Mouse (Mus musculus) lung, embryonic 16.5 days (tissue): ENCODE measurements around the gene Fam213b. TPM values are rescaled to one million over a fixed set of nuclear protein-coding genes. Genes with fewer than 3 reads are reported as not detected.
A peak's percentile ranks its signal among the peaks of the same experiment; 100 is the strongest.

Source experiments
- ATAC-seq: fragments of 200-750 bp; cut with Nextera tagmentation; 2 replicates; pipeline ENCODE4 v1.8.0; 2017; ENCODE audit warnings: low read depth, mild to moderate bottlenecking, moderate library complexity
- H3K27ac ChIP-seq: fragments of 300-500 bp; sonication (generic); 2 replicates; pipeline ENCODE4 v1.5.1; 2014; ENCODE audit warnings: mild to moderate bottlenecking, control low read depth, low read length
- H3K27me3 ChIP-seq: fragments of 300-500 bp; sonication (generic); 2 replicates; pipeline ENCODE4 v1.6.1; 2014; ENCODE audit warnings: low read depth, low read length, mixed read lengths; ENCODE audit not compliant: control insufficient read depth, insufficient read depth
- H3K36me3 ChIP-seq: fragments of 300-500 bp; sonication (generic); 2 replicates; pipeline ENCODE4 v1.6.1; 2014; ENCODE audit warnings: low read length; ENCODE audit not compliant: control insufficient read depth, insufficient read depth
- H3K4me1 ChIP-seq: fragments of 300-500 bp; sonication (generic); replicated peaks from 2 replicates; pipeline ENCODE4 v1.6.1; 2014; ENCODE audit warnings: low read length, mixed read lengths; ENCODE audit not compliant: control insufficient read depth, insufficient read depth
- H3K4me2 ChIP-seq: fragments of 300-500 bp; sonication (generic); 2 replicates; pipeline ENCODE4 v1.6.1; 2014; ENCODE audit warnings: low read depth, low read length, control low read depth
- H3K4me3 ChIP-seq: fragments of 300-500 bp; sonication (generic); 2 replicates; pipeline ENCODE4 v1.5.1; 2014; ENCODE audit warnings: mild to moderate bottlenecking, low read length, control low read depth
- H3K9ac ChIP-seq: fragments of 300-500 bp; sonication (generic); 2 replicates; pipeline ENCODE4 v1.6.1; 2014; ENCODE audit warnings: low read length, control low read depth
- H3K9me3 ChIP-seq: fragments of 300-500 bp; sonication (generic); 2 replicates; pipeline ENCODE4 v1.6.1; 2016; ENCODE audit warnings: low read length; ENCODE audit not compliant: control insufficient read depth
- WGBS: fragments of 180-500 bp; shearing (Covaris S2); extraction: QIAGEN DNeasy Blood & Tissue Kit; methylation state at CpG from one replicate; pipeline ENCODE4 v1.1.7; 2014; 5-methylcytosine and 5-hydroxymethylcytosine counted together
- polyA plus RNA-seq: library from polyadenylated mRNA; unstranded; fragments of >200 nt; fragmentation: Nextera tagmentation; extraction: Ambion mirVana; gene quantifications from 2 replicates; pipeline ENCODE4 v1.2.1, GENCODE M21; 2015

Gene Fam213b
- polyA plus RNA-seq, 1 experiment from 2014 or later: 31.4 TPM

DNA sequence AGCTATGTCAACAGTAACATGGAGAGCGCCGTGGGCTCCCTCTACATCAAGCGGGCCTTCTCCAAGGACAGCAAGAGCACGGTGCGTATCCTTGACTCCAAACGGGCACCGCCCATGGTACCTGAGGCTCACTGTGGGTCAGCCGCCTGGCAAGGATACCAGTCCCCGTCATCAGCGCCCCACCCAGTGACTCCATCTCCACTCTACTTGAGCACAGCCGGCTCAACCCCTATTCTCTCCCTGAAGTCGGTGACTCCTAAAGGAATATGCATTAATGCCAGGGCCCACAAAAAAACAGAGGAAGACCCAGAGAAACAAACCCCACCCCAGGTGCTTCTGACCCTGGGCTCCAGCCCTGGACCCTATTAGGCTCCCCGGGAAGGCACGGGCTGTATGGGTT lies 8.0 kb downstream of the Fam213b start:
- no peaks in the 10 kb centered on the region for H3K36me3 ChIP-seq

DNA sequence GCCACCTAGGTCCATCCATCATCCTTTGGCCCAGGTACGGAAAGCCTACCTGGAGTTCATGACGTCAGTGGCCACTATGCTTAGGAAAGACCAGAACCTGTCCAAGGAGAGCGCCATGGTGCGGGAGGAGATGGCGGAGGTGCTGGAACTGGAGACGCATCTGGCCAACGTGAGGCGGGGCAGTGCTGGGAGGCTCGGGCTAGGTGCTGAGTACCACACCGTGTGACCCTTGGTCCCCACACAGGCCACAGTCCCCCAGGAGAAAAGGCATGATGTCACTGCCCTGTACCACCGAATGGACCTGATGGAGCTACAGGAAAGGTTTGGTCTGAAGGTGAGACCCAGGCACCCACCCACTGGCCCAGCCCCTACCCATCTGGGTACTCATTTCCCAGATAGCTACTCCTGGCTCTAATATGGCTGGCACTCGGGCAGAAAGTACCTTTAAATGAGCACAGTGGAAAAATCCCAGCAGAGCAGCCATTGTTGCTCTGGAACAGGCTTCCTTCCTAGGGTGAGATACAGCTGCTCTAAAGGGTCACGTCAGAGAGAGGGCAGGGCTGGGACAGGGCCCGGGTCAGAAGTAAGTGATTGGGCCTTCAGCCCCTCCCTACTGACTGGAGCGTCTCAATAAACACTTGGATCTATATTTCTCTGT lies 11.2 kb downstream of the Fam213b start:
- Histone ChIP-seq H3K27ac (no peak overlapping the region), H3K4me1 (no peaks in the 10 kb centered on the region), H3K9ac (no peak overlapping the region), H3K27me3 (no peaks in the 10 kb centered on the region), H3K4me2 (no peak overlapping the region), H3K4me3 (no peak overlapping the region), H3K36me3 (no peaks in the 10 kb centered on the region), H3K9me3 (no peaks in the 10 kb centered on the region)
- no peak for ATAC-seq
- 73% methylated on average over 15 of the region's 15 CpGs for WGBS

More for the DNA sequence above, 8.0 kb downstream of the Fam213b start:
- Histone ChIP-seq H3K4me2 (no peak overlapping the region), H3K9me3 (no peaks in the 10 kb centered on the region), H3K9ac (no peak overlapping the region), H3K27ac (no peak overlapping the region), H3K4me1 (no peaks in the 10 kb centered on the region), H3K4me3 (no peak overlapping the region), H3K27me3 (no peaks in the 10 kb centered on the region)
- ATAC-seq: 0 out of 2 replicates have a peak, but pooled peaks have one; percentile 32
- WGBS: 63% methylated on average over 14 of the region's 14 CpGs

DNA sequence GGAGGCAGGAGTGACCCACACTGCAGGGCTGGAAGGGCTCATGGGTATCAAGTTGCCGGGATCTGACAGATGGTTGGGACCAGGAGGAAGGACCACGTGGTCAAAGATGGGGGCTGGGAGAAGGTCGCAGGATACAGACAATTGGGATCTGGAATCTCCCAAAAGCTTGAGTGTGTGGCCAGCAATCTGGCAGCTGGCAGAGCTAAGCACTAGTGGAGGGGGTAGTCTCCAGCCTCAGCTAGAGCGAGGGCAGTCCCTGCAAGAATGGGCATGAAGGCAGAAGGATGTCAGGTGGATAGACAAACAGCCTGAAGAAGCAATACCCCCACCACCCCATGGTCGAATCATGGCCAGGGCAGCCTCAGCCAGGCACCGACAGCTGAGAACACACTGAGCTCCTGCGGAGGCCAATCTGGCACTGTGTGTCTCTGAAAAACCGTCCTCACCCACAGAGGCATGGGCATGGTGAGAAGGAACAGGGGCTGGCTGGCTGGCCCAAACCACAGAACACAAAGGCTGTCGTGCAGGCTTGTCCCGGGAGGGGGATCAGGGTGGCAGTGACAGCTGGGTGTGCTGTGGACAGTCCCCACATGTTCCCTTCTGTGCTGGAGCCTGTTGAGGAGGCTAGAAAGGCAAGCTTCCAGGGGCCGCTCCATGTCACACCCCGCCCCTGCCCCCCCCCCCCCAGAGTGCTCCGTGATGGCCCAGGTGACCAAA lies 11.9 kb downstream of the Fam213b start:
- Histone ChIP-seq H3K27ac (no peak overlapping the region), H3K4me2 (no peak overlapping the region), H3K9me3 (no peaks in the 10 kb centered on the region), H3K4me1 (no peaks in the 10 kb centered on the region), H3K36me3 (no peaks in the 10 kb centered on the region), H3K27me3 (no peaks in the 10 kb centered on the region), H3K9ac (no peak overlapping the region), H3K4me3 (no peak overlapping the region)
- WGBS: 59% methylated on average over 13 of the region's 13 CpGs
- ATAC-seq: no peak

DNA sequence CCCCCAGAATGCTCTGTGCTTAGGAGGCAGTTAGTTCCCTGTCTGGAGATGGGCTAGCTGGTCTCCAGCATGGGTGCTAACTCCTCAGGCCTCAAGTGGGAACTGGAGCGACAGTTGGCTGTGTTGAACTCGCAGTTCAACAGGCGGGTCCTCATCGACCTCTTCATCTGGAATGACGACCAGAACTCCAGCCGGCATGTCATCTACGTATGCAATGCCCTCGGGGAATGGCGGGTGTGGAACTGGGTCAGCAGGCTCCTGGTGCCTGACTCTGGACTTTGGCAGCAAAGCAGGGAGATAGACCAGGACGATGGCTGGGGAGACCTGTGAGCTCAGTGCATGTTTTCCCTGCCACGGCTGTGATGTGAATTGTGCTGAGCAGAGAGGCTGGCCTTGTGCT lies 13.5 kb downstream of the Fam213b start:
- ATAC-seq: no peak
- Histone ChIP-seq H3K9me3 (no peaks in the 10 kb centered on the region), H3K9ac (no peak overlapping the region), H3K36me3 (no peaks in the 10 kb centered on the region), H3K4me1 (no peaks in the 10 kb centered on the region), H3K4me2 (no peak overlapping the region), H3K27ac (no peak overlapping the region), H3K27me3 (no peaks in the 10 kb centered on the region), H3K4me3 (no peak overlapping the region)
- 76% methylated on average over 11 of the region's 11 CpGs for WGBS

DNA sequence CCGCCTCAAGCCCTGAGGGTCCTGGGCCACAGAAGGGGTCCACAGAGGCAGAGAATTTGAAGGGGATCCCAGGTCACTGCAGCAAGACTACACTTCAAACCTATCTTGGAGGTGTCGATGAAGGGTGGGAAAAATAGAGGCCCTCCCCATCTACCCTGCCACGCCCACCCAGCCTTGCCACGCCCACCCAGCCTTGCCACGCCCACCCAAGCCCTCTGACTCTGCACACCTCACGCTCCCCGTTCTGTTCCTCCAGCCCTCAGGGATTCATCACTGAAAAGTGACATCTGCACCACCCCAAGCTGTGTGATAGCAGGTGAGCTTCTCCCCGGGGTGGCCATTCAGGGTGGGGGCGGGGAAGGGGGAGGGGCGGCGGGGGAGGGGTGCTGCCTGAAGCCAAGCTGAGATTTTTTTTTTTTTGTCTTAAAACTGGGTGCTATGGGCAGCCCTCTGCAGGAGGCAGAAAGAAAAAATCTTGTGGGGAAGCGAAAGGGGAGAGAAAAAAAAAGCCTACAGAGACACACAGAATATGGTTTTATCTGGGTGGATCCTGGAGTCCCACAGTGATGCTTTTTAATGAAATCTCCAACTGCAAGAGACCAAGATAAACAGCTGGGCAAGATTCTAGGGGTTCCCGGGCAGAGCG lies 16.8 kb downstream of the Fam213b start:
- H3K27ac ChIP-seq: no peak overlapping the region
- no peak overlapping the region for H3K9ac ChIP-seq
- ATAC-seq: no peak
- 24% methylated on average over 14 of the region's 14 CpGs for WGBS
- H3K9me3 ChIP-seq: no peaks in the 10 kb centered on the region
- H3K4me2 ChIP-seq: no peak overlapping the region
- no peaks in the 10 kb centered on the region for H3K27me3 ChIP-seq
- H3K4me1 ChIP-seq: no peaks in the 10 kb centered on the region
- H3K36me3 ChIP-seq: no peaks in the 10 kb centered on the region
- no peak overlapping the region for H3K4me3 ChIP-seq

DNA sequence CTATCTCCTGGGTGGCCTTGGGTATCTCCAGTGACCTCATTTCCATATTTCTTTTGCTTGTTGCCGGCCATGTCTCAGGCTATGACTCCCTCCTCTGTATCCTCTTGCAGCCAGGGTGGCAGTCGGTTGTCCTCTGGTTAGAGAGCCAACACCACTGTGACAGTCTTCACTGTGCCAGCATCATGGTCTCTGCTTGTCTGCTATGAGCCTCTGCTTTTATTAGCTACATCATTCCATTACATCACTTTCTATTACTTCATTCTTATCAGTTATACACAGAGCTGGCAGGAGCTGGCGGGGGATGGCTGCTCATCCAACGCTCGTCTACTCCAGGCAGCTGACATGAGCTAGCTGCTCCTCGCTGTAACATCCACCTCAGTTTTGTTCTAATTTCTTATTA lies 18.2 kb downstream of the Fam213b start:
- H3K4me2 ChIP-seq: no peak overlapping the region
- no peak overlapping the region for H3K9ac ChIP-seq
- no peak overlapping the region for H3K4me3 ChIP-seq
- no peaks in the 10 kb centered on the region for H3K27me3 ChIP-seq
- H3K27ac ChIP-seq: no peak overlapping the region
- H3K36me3 ChIP-seq: no peaks in the 10 kb centered on the region
- WGBS: 51% methylated on average over 6 of the region's 6 CpGs
- no peak for ATAC-seq
- no peaks in the 10 kb centered on the region for H3K4me1 ChIP-seq
- H3K9me3 ChIP-seq: no peaks in the 10 kb centered on the region

DNA sequence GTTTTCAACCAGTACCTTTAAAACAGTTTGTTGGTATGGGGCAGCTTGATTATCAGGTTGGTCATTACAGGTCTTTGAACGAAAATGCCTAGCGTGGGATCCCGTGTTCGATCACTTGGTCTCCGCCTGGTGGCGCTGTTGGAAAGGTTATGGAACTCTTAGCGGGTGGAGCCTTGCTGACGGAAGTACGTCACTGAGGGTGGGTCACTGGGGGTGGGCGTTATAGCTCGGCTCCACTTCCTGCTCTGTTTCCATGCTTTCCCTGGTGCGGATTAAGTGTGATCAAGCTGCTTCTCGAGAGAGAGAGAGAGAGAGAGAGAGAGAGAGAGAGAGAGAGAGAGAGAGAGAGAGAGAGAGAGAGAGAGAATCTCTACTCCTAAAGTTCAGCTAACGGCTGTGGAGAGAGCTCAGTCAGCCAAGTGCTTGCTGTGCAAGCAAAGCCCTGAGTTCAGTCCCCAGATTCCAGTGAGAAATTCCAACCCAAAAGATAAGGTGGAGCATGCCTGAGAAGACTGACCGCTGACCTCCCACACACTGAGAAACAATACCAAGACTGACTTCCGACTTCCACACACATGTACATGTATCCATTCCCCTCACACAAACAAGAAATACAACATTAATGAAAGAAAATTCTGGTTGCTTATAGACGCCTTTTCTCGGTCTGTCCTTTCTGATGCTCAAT lies 20.9 kb downstream of the Fam213b start:
- WGBS: 6% methylated on average over 18 of the region's 18 CpGs
- Histone ChIP-seq H3K27ac (peak overlapping the region; percentile 75), H3K9ac (peak overlapping the region; percentile 61), H3K4me1 (no peaks in the 10 kb centered on the region), H3K9me3 (no peaks in the 10 kb centered on the region), H3K27me3 (no peaks in the 10 kb centered on the region), H3K4me3 (peak overlapping the region; percentile 38), H3K4me2 (peak overlapping the region; percentile 56), H3K36me3 (no peaks in the 10 kb centered on the region)
- peak; percentile 98 for ATAC-seq

DNA sequence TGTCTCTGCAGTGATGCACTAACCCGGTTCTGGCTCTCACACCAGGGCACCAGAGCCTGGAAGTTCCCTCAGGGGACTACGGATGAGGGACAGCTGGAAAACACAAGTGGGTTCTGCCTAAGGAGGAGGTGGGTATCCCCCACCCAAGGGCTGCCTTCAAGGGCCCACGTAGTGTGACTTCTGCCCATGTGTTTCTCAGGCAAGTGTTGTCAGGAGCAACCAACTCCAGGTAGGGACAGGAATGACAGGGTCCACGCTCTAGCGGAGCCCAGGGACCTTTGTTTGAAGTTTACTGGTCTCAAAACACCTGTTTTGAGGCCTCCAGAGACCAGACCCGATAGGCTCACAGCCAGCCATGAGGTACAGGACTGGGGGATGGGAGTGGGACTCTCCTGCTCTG lies 25.7 kb downstream of the Fam213b start:
- Histone ChIP-seq H3K27me3 (no peaks in the 10 kb centered on the region; the same call in 1 of the 2 replicates), H3K4me3 (no peak overlapping the region), H3K4me1 (no peaks in the 10 kb centered on the region), H3K36me3 (no peaks in the 10 kb centered on the region), H3K9ac (no peak overlapping the region), H3K4me2 (no peak overlapping the region), H3K9me3 (no peaks in the 10 kb centered on the region), H3K27ac (no peak overlapping the region)
- no peak for ATAC-seq
- WGBS: 57% methylated on average over 6 of the region's 6 CpGs

DNA sequence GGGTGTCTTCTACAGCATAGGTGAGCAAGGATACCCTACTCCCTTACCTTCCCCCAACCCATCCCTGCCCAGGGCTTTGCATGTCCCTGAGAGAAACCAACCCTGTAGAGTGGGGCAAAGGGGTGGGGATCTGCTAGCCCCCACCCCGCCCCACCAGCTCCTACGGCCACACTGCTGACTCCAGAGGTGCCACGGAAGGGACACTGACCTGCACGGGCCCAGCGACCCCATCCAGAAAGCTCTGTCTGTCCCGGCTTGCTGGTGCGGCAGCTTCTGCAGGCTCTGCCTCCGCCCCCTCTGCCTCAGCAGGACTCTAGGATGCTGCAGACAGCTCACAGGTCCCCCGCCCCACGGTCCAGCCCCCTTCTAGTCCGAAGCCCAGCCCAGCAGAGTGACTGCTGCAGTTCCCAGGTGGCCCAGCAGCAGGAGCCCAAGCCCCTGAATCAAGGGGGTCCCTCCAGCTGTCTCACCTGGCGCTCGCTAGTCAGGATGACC lies 27.1 kb downstream of the Fam213b start:
- peak; percentile 47 for ATAC-seq

More for the DNA sequence above, 27.1 kb downstream of the Fam213b start:
- H3K9me3 ChIP-seq: no peaks in the 10 kb centered on the region
- no peak overlapping the region for H3K9ac ChIP-seq
- H3K27me3 ChIP-seq: no peaks in the 10 kb centered on the region; the same call in 1 of the 2 replicates
- H3K27ac ChIP-seq: no peak overlapping the region
- H3K36me3 ChIP-seq: no peaks in the 10 kb centered on the region
- H3K4me1 ChIP-seq: no peaks in the 10 kb centered on the region
- no peak overlapping the region for H3K4me2 ChIP-seq
- 2% methylated on average over 13 of the region's 13 CpGs for WGBS
- no peak overlapping the region for H3K4me3 ChIP-seq
